ENCODE assay signal across 6 mouse cellular contexts in the genomic region with DNA sequence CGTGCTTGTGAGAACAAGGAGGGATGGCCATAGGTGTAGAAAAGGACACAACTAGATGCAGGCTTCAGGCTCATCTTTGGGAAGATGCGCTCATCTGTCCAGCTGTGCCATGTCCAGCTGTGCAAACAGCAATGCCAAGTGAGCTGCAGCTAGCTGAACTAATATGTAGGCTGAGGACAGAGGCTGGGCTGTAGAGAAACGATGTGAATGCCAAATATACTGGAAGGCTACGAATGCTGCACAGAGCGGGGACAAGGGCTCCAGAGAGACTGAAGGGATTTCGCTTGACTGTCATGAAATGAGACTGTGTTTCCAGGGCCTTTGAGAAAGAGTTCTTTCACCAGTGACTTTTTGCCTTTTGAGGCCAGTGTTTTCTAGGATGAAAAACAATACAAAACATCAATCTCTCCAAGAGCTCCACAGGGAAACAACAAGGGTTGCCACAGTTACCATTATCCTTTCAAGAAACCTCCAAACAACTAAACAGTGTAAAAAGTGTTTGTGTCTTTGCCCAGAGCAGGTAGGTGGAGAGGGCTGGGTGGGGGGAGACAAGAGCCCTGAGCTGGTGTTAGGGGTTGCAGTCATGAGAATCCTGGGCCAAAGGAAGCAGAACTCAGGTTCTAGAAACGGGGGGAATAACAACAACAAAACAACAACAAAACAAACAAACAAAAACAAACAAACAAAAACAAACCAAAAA.
DNase-seq lines count a peak whose midpoint lies in the region; ATAC-seq and TF ChIP-seq lines count a peak whose summit lies in the region.
"Not testable (repeated sequence)": the region's sequence is repeated elsewhere in the genome, so short reads cannot be mapped to it uniquely, and the experiment has no call there.

No protein-coding gene starts in this region.

- H3K9ac ChIP-seq in hindbrain, embryonic 12.5 days; hindbrain, embryonic 15.5 days; midbrain, embryonic 13.5 days (replicated peaks); midbrain, postnatal 0 days (replicated peaks; ENCODE audit: low read length, poor library complexity, severe bottlenecking); neural tube, embryonic 13.5 days: not testable (repeated sequence)

- H3K4me2 ChIP-seq in hindbrain, embryonic 12.5 days (replicated peaks); hindbrain, embryonic 15.5 days; midbrain, embryonic 13.5 days (replicated peaks); midbrain, postnatal 0 days (ENCODE audit: low read depth, low read length, poor library complexity, severe bottlenecking); neural tube, embryonic 13.5 days: not testable (repeated sequence)

- not testable (repeated sequence) for H3K4me1 ChIP-seq in hindbrain, embryonic 12.5 days; hindbrain, embryonic 15.5 days (replicated peaks); midbrain, embryonic 13.5 days (replicated peaks); midbrain, postnatal 0 days (ENCODE audit: insufficient read depth, low read length)
- H3K4me1 ChIP-seq in neural tube, embryonic 13.5 days (replicated peaks), result peaks cover 10% of the 10 kb centered on the region; the same call in 1 of the 2 replicates

- H3K4me3 ChIP-seq in hindbrain, embryonic 12.5 days; hindbrain, embryonic 15.5 days; midbrain, embryonic 13.5 days (replicated peaks); midbrain, postnatal 0 days (ENCODE audit: low read depth, low read length); neural tube, embryonic 13.5 days: not testable (repeated sequence)

- whole genome bisulfite sequencing in hindbrain, embryonic 12.5 days, result 50% methylated on average over 6 of the region's 7 CpGs
- 28% methylated on average over 7 of the region's 7 CpGs for WGBS in hindbrain, embryonic 15.5 days
- 55% methylated on average over 7 of the region's 7 CpGs for WGBS in midbrain, embryonic 13.5 days
- WGBS in midbrain, postnatal 0 days, result 52% methylated on average over 5 of the region's 7 CpGs
- 36% methylated on average over 7 of the region's 7 CpGs for WGBS in neural tube, embryonic 13.5 days

- H3K27me3 ChIP-seq in hindbrain, embryonic 12.5 days; hindbrain, embryonic 15.5 days; midbrain, embryonic 13.5 days; midbrain, postnatal 0 days (ENCODE audit: insufficient read depth, low read length); neural tube, embryonic 13.5 days: not testable (repeated sequence)

- peak; percentile 72 for ATAC-seq in hindbrain, embryonic 12.5 days (ENCODE audit: low FRiP score)
- ATAC-seq in hindbrain, embryonic 15.5 days (ENCODE audit: low FRiP score, low read depth), result peak; percentile 90
- peak; percentile 50; the same call in 1 of the 2 replicates for ATAC-seq in midbrain, embryonic 13.5 days
- ATAC-seq in midbrain, postnatal 0 days (ENCODE audit: low FRiP score), result peak; percentile 65
- peak; percentile 90 for ATAC-seq in neural tube, embryonic 13.5 days (ENCODE audit: low read depth)

- H3K27ac ChIP-seq in hindbrain, embryonic 12.5 days; hindbrain, embryonic 15.5 days (replicated peaks); midbrain, embryonic 13.5 days; midbrain, postnatal 0 days (ENCODE audit: low read depth, low read length): not testable (repeated sequence)
- H3K27ac ChIP-seq in neural tube, embryonic 13.5 days (replicated peaks), result peak overlapping the region; percentile 29; the same call in 1 of the 2 replicates

- not testable (repeated sequence) for TF ChIP-seq CTCF in midbrain, postnatal 0 days (IDR thresholded peaks at IDR 0.05)

- DNase-seq in embryo, embryonic 10 days (ENCODE audit: low spot score), result peak; percentile 5
- peak; percentile 43 for DNase-seq in midbrain, postnatal 0 days (ENCODE audit: low spot score)

- not testable (repeated sequence) for H3K36me3 ChIP-seq in hindbrain, embryonic 12.5 days; hindbrain, embryonic 15.5 days; midbrain, embryonic 13.5 days; midbrain, postnatal 0 days (ENCODE audit: insufficient read depth, low read length); neural tube, embryonic 13.5 days

- not testable (repeated sequence) for H3K9me3 ChIP-seq in hindbrain, embryonic 12.5 days (replicated peaks); hindbrain, embryonic 15.5 days; midbrain, embryonic 13.5 days; midbrain, postnatal 0 days (ENCODE audit: low read length); neural tube, embryonic 13.5 days
